Mouse (Mus musculus) adrenal gland (tissue): ENCODE data around the gene Abcb11.
"Not testable (repeated sequence)": the region's sequence is repeated elsewhere in the genome, so short reads cannot be mapped to it uniquely, and the experiment has no call there.

Experiments
- intact Hi-C: fragments of 180-260 bp; cut with DNase I; formaldehyde crosslinking; loops from one replicate; pipeline ENCODE4 v1.15.1; 2025
- long read RNA-seq, 2 experiments: library from polyadenylated mRNA; unstranded; transcript quantifications; one replicate each; pipeline ENCODE4 v2.0.0; 2020; ENCODE audit warnings: borderline replicate concordance in 1 of 2; ENCODE audit not compliant: insufficient replicate concordance in 1 of 2

Abcb11 gene
- long read RNA-seq, experiment 1, result 0 reads
- long read RNA-seq, experiment 2, partial matches to known transcripts, result 0 of 1 reads
- long read RNA-seq, experiment 2, other reads (novel, unspliced or antisense), result 1 of 1 reads

GRCm38 (mm10) chr2:69342496-69343221, at the start of gene Abcb11:
TSS of gene Abcb11 (minus strand) at chr2:69342616.
- intact Hi-C loops, result no loop called here

- intact Hi-C loops, result no loop called here
Observed at GRCm38 (mm10) chr2:69386118-69386871, 43.9 kb upstream of the Abcb11 start.

- intact Hi-C loops, result no loop called here
Observed at GRCm38 (mm10) chr2:69382838-69383237, 40.4 kb upstream of the Abcb11 start.

GRCm38 (mm10) chr2:69381740-69382139, 39.3 kb upstream of the Abcb11 start:
- intact Hi-C loops, result no loop called here

GRCm38 (mm10) chr2:69380281-69380680, 37.9 kb upstream of the Abcb11 start, which contains the start of gene Dhrs9:
TSS of gene Dhrs9 (plus strand) at chr2:69380445.
- intact Hi-C loops, result no loop called here

GRCm38 (mm10) chr2:69379801-69380200, 37.4 kb upstream of the Abcb11 start:
- intact Hi-C loops, result no loop called here

- intact Hi-C loops, result no loop called here
Observed at GRCm38 (mm10) chr2:69376780-69377179, 34.4 kb upstream of the Abcb11 start.

- intact Hi-C loops, result no loop called here
Observed at GRCm38 (mm10) chr2:69365275-69365674, 22.9 kb upstream of the Abcb11 start.

- intact Hi-C loops, result no loop called here
Observed at GRCm38 (mm10) chr2:69364831-69365230, 22.4 kb upstream of the Abcb11 start.

- intact Hi-C loops, result not testable (repeated sequence)
Observed at GRCm38 (mm10) chr2:69355402-69355801, 13.0 kb upstream of the Abcb11 start.

- intact Hi-C loops, result no loop called here
Observed at GRCm38 (mm10) chr2:69341506-69341905, 910 bp downstream of the Abcb11 start.

GRCm38 (mm10) chr2:69331523-69331922, 10.9 kb downstream of the Abcb11 start:
- intact Hi-C loops, result not testable (repeated sequence)

GRCm38 (mm10) chr2:69328509-69329163, 13.8 kb downstream of the Abcb11 start:
- intact Hi-C loops, result no loop called here

GRCm38 (mm10) chr2:69324881-69325660, 17.3 kb downstream of the Abcb11 start:
- intact Hi-C loops, result no loop called here

- intact Hi-C loops, result no loop called here
Observed at GRCm38 (mm10) chr2:69323018-69323417, 19.4 kb downstream of the Abcb11 start.

- intact Hi-C loops, result no loop called here
Observed at GRCm38 (mm10) chr2:69321457-69321856, 21.0 kb downstream of the Abcb11 start.

- intact Hi-C loops, result no loop called here
Observed at GRCm38 (mm10) chr2:69311337-69311736, 31.1 kb downstream of the Abcb11 start.

GRCm38 (mm10) chr2:69308136-69308535, 34.3 kb downstream of the Abcb11 start:
- intact Hi-C loops, result no loop called here

- intact Hi-C loops, result not testable (repeated sequence)
Observed at GRCm38 (mm10) chr2:69300568-69300967, 41.8 kb downstream of the Abcb11 start.

- intact Hi-C loops, result no loop called here
Observed at GRCm38 (mm10) chr2:69294508-69294907, 47.9 kb downstream of the Abcb11 start.

- intact Hi-C loops, result no loop called here
Observed at GRCm38 (mm10) chr2:69288989-69289388, 53.4 kb downstream of the Abcb11 start.
